Mouse (Mus musculus): Measurements from ENCODE around the gene Acp5.

- no peak for TF ChIP-seq CTCF (IDR thresholded peaks at IDR 0.05)
- no peak for TF ChIP-seq EP300 (IDR thresholded peaks at IDR 0.05; ENCODE audit: insufficient read depth, low read depth, low read length)
Observed at GRCm38 (mm10) chr9:22121545-22121944, 14.0 kb downstream of the Acp5 start.

Measured in heart, adult 2 months (tissue).